Mouse (Mus musculus) cerebellum, adult 9-10 months (tissue): ENCODE measurements around the gene Oxnad1.
"Not testable (repeated sequence)": the region's sequence is repeated elsewhere in the genome, so short reads cannot be mapped to it uniquely, and the experiment has no call there.

Source experiments
- DNase-seq: peaks from one replicate; pipeline ENCODE4 v3.0.0; 2022

The Oxnad1 gene

GRCm38 (mm10) chr14:32091704-32092103, 6.5 kb downstream of the Oxnad1 start:
- no peak for DNase-seq

GRCm38 (mm10) chr14:32093018-32093417, 7.8 kb downstream of the Oxnad1 start:
- no peak for DNase-seq

GRCm38 (mm10) chr14:32093500-32094117, 8.4 kb downstream of the Oxnad1 start:
- no peak for DNase-seq

GRCm38 (mm10) chr14:32095646-32096045, 10.5 kb downstream of the Oxnad1 start:
- DNase-seq, result no peak

- DNase-seq, result no peak
These were observed 11.6 kb downstream of the Oxnad1 start for GRCm38 (mm10) chr14:32096740-32097139.

GRCm38 (mm10) chr14:32097691-32098090, 12.5 kb downstream of the Oxnad1 start:
- no peak for DNase-seq

GRCm38 (mm10) chr14:32098951-32099350, 13.8 kb downstream of the Oxnad1 start:
- no peak for DNase-seq

- no peak for DNase-seq
These were observed 18.4 kb downstream of the Oxnad1 start for GRCm38 (mm10) chr14:32103556-32103955.

- DNase-seq, result peak; percentile 12
These were observed 20.5 kb downstream of the Oxnad1 start for GRCm38 (mm10) chr14:32105663-32106062.

- no peak for DNase-seq
These were observed 21.7 kb downstream of the Oxnad1 start for GRCm38 (mm10) chr14:32106911-32107310.

GRCm38 (mm10) chr14:32112124-32112523, 26.9 kb downstream of the Oxnad1 start:
- not testable (repeated sequence) for DNase-seq

GRCm38 (mm10) chr14:32120940-32121919, 36.1 kb downstream of the Oxnad1 start:
- DNase-seq, result no peak

GRCm38 (mm10) chr14:32121920-32122315, 36.7 kb downstream of the Oxnad1 start:
- no peak for DNase-seq

- DNase-seq, result no peak
These were observed 39.1 kb downstream of the Oxnad1 start for GRCm38 (mm10) chr14:32124261-32124660.

- not testable (repeated sequence) for DNase-seq
These were observed 40.1 kb downstream of the Oxnad1 start for GRCm38 (mm10) chr14:32125256-32125655.

- DNase-seq, result no peak
These were observed 43.2 kb downstream of the Oxnad1 start for GRCm38 (mm10) chr14:32128409-32128808.

- no peak for DNase-seq
These were observed 46.7 kb downstream of the Oxnad1 start for GRCm38 (mm10) chr14:32131836-32132235.

GRCm38 (mm10) chr14:32134293-32134692, 49.1 kb downstream of the Oxnad1 start:
- DNase-seq, result no peak

GRCm38 (mm10) chr14:32136467-32136866, 51.3 kb downstream of the Oxnad1 start:
- DNase-seq, result not testable (repeated sequence)

- DNase-seq, result no peak
These were observed 55.3 kb downstream of the Oxnad1 start for GRCm38 (mm10) chr14:32140359-32140965.

GRCm38 (mm10) chr14:32141723-32142122, 56.5 kb downstream of the Oxnad1 start, which contains the start of gene Msmb:
Gene Msmb (plus strand): TSS chr14:32142023.
- no peak for DNase-seq

GRCm38 (mm10) chr14:32144734-32145133, 59.6 kb downstream of the Oxnad1 start:
- no peak for DNase-seq

GRCm38 (mm10) chr14:32145401-32145800, 60.2 kb downstream of the Oxnad1 start:
- DNase-seq, result no peak
